Mouse (Mus musculus) olfactory bulb, adult 2 months (tissue): ENCODE measurements at regions not wholly inside any gene's neighbourhood (a gene's known extent, or its start where the extent isn't known, plus 50 kb on each side); places are given as distances from the start of the nearest gene placed in this dataset.

Experiments
- CTCF ChIP-seq: fragments of 200-500 bp; IDR thresholded peaks from 2 replicates; pipeline ENCODE4 v1.5.1; 2012; ENCODE audit warnings: low read depth, mild to moderate bottlenecking, low read length, moderate library complexity; ENCODE audit not compliant: insufficient read depth
- POLR2A ChIP-seq: fragments of 200-500 bp; IDR thresholded peaks from 2 replicates; pipeline ENCODE4 v1.6.1; 2012; ENCODE audit warnings: mild to moderate bottlenecking, low read depth, low read length, moderate library complexity; ENCODE audit not compliant: insufficient read depth

- TF ChIP-seq CTCF (no peak), POLR2A (no peak)
Observed at GRCm38 (mm10) chr1:55852354-55852753, 446.6 kb downstream of the Plcl1 start.
